Mouse (Mus musculus) midbrain, embryonic 15.5 days (tissue): ENCODE measurements at regions not wholly inside any gene's neighbourhood (a gene's known extent, or its start where the extent isn't known, plus 50 kb on each side); places are given as distances from the start of the nearest gene placed in this dataset.
A peak's percentile ranks its signal among the peaks of the same experiment; 100 is the strongest.

Experiments used
- ATAC-seq: fragments of 200-750 bp; cut with Nextera tagmentation; replicated peaks from 2 replicates; pipeline ENCODE4 v1.8.0; 2017; ENCODE audit warnings: moderate TSS enrichment
- H3K27ac ChIP-seq: fragments of 300-500 bp; sonication (generic); 2 replicates; pipeline ENCODE4 v1.5.1; 2015; ENCODE audit warnings: mild to moderate bottlenecking, inconsistent platforms
- H3K27me3 ChIP-seq: fragments of 300-500 bp; sonication (generic); replicated peaks from 2 replicates; pipeline ENCODE4 v1.6.1; 2015; ENCODE audit warnings: inconsistent platforms
- H3K36me3 ChIP-seq: fragments of 300-500 bp; sonication (generic); replicated peaks from 2 replicates; pipeline ENCODE4 v1.6.1; 2015; ENCODE audit warnings: inconsistent platforms
- H3K4me1 ChIP-seq: fragments of 300-500 bp; sonication (generic); 2 replicates; pipeline ENCODE4 v1.6.1; 2015; ENCODE audit warnings: inconsistent platforms
- H3K4me2 ChIP-seq: fragments of 300-500 bp; sonication (generic); 2 replicates; pipeline ENCODE4 v1.6.1; 2015; ENCODE audit warnings: inconsistent platforms, mild to moderate bottlenecking, moderate library complexity
- H3K4me3 ChIP-seq: fragments of 300-500 bp; sonication (generic); 2 replicates; pipeline ENCODE4 v1.5.1; 2015; ENCODE audit warnings: mild to moderate bottlenecking, inconsistent platforms
- H3K9ac ChIP-seq: fragments of 300-500 bp; sonication (generic); 2 replicates; pipeline ENCODE4 v1.6.1; 2015; ENCODE audit warnings: mild to moderate bottlenecking, inconsistent platforms
- H3K9me3 ChIP-seq: fragments of 300-500 bp; sonication (generic); 2 replicates; pipeline ENCODE4 v1.6.1; 2016; ENCODE audit warnings: inconsistent platforms
- WGBS: fragments of 180-500 bp; shearing (Covaris S2); methylation state at CpG from one replicate; pipeline ENCODE4 v1.1.7; 2015; ENCODE audit warnings: mixed read lengths; 5-methylcytosine and 5-hydroxymethylcytosine counted together

- 82% methylated on average over 11 of the region's 11 CpGs for WGBS
- no peak for ATAC-seq
- no peak overlapping the region for H3K9ac ChIP-seq
- no peaks in the 10 kb centered on the region for H3K4me1 ChIP-seq
- H3K9me3 ChIP-seq: no peaks in the 10 kb centered on the region
- no peaks in the 10 kb centered on the region for H3K36me3 ChIP-seq
- no peak overlapping the region for H3K4me2 ChIP-seq
- H3K27me3 ChIP-seq: no peaks in the 10 kb centered on the region
- H3K4me3 ChIP-seq: no peak overlapping the region
- no peak overlapping the region for H3K27ac ChIP-seq
Measured at GRCm38 (mm10) chr10:120663396-120663795, 187.1 kb upstream of the Hmga2 start.

GRCm38 (mm10) chr10:120660503-120660902, 184.2 kb upstream of the Hmga2 start:
- H3K27me3 ChIP-seq: no peaks in the 10 kb centered on the region
- no peak overlapping the region for H3K4me3 ChIP-seq
- no peak overlapping the region for H3K9ac ChIP-seq
- ATAC-seq: no peak
- no peak overlapping the region for H3K27ac ChIP-seq
- H3K4me2 ChIP-seq: no peak overlapping the region
- H3K9me3 ChIP-seq: no peaks in the 10 kb centered on the region
- WGBS: 41% methylated on average over 6 of the region's 6 CpGs
- H3K4me1 ChIP-seq: no peaks in the 10 kb centered on the region
- no peaks in the 10 kb centered on the region for H3K36me3 ChIP-seq

- Histone ChIP-seq H3K27me3 (no peaks in the 10 kb centered on the region), H3K9ac (no peak overlapping the region), H3K36me3 (no peaks in the 10 kb centered on the region), H3K9me3 (0 out of 2 replicates have a peak, but pooled peaks cover 2% of the 10 kb centered on the region), H3K4me2 (no peak overlapping the region), H3K27ac (no peak overlapping the region), H3K4me3 (no peak overlapping the region), H3K4me1 (no peaks in the 10 kb centered on the region)
- no peak for ATAC-seq
- whole genome bisulfite sequencing: 65% methylated on average over 14 of the region's 14 CpGs
Measured at GRCm38 (mm10) chr10:120655238-120655931, 179.1 kb upstream of the Hmga2 start.

- 89% methylated on average over 6 of the region's 6 CpGs for WGBS
- ATAC-seq: no peak
- Histone ChIP-seq H3K4me1 (no peaks in the 10 kb centered on the region), H3K9me3 (0 out of 2 replicates have a peak, but pooled peaks cover 4% of the 10 kb centered on the region), H3K36me3 (no peaks in the 10 kb centered on the region), H3K27ac (no peak overlapping the region), H3K9ac (no peak overlapping the region), H3K4me3 (no peak overlapping the region), H3K27me3 (no peaks in the 10 kb centered on the region), H3K4me2 (no peak overlapping the region)
Measured at GRCm38 (mm10) chr10:120652525-120653215, 176.4 kb upstream of the Hmga2 start.

- no peak overlapping the region for H3K4me3 ChIP-seq
- peaks cover 6% of the 10 kb centered on the region for H3K4me1 ChIP-seq
- H3K9me3 ChIP-seq: 0 out of 2 replicates have a peak, but pooled peaks cover 4% of the 10 kb centered on the region
- H3K27me3 ChIP-seq: no peaks in the 10 kb centered on the region
- no peak overlapping the region for H3K4me2 ChIP-seq
- no peaks in the 10 kb centered on the region for H3K36me3 ChIP-seq
- ATAC-seq: no peak
- H3K27ac ChIP-seq: no peak overlapping the region
- WGBS: 94% methylated on average over 5 of the region's 5 CpGs
- no peak overlapping the region for H3K9ac ChIP-seq
Measured at GRCm38 (mm10) chr10:120651845-120652244, 175.6 kb upstream of the Hmga2 start.

GRCm38 (mm10) chr10:120650336-120650735, 174.1 kb upstream of the Hmga2 start:
- no peak overlapping the region for H3K27ac ChIP-seq
- 0 out of 2 replicates have a peak, but pooled peaks cover 4% of the 10 kb centered on the region for H3K9me3 ChIP-seq
- H3K27me3 ChIP-seq: no peaks in the 10 kb centered on the region
- WGBS: 94% methylated on average over 9 of the region's 9 CpGs
- ATAC-seq: no peak
- no peak overlapping the region for H3K9ac ChIP-seq
- no peak overlapping the region for H3K4me2 ChIP-seq
- H3K4me1 ChIP-seq: peaks cover 11% of the 10 kb centered on the region
- no peaks in the 10 kb centered on the region for H3K36me3 ChIP-seq
- H3K4me3 ChIP-seq: no peak overlapping the region

- Histone ChIP-seq H3K4me1 (peaks cover 11% of the 10 kb centered on the region), H3K9ac (no peak overlapping the region), H3K27me3 (no peaks in the 10 kb centered on the region), H3K4me2 (no peak overlapping the region), H3K4me3 (no peak overlapping the region), H3K9me3 (0 out of 2 replicates have a peak, but pooled peaks cover 4% of the 10 kb centered on the region), H3K36me3 (no peaks in the 10 kb centered on the region), H3K27ac (no peak overlapping the region)
- no peak for ATAC-seq
- WGBS: 68% methylated on average over 3 of the region's 3 CpGs
Measured at GRCm38 (mm10) chr10:120648741-120649140, 172.5 kb upstream of the Hmga2 start.

GRCm38 (mm10) chr10:120648031-120648430, 171.8 kb upstream of the Hmga2 start:
- no peak overlapping the region for H3K4me3 ChIP-seq
- H3K4me1 ChIP-seq: peaks cover 11% of the 10 kb centered on the region
- no peak overlapping the region for H3K27ac ChIP-seq
- H3K4me2 ChIP-seq: no peak overlapping the region
- 0 out of 2 replicates have a peak, but pooled peaks cover 2% of the 10 kb centered on the region for H3K27me3 ChIP-seq
- no peak overlapping the region for H3K9ac ChIP-seq
- 49% methylated on average over 7 of the region's 7 CpGs for WGBS
- 0 out of 2 replicates have a peak, but pooled peaks cover 4% of the 10 kb centered on the region for H3K9me3 ChIP-seq
- no peaks in the 10 kb centered on the region for H3K36me3 ChIP-seq
- no peak for ATAC-seq

GRCm38 (mm10) chr10:120647323-120647722, 171.1 kb upstream of the Hmga2 start:
- Histone ChIP-seq H3K4me3 (no peak overlapping the region), H3K27me3 (0 out of 2 replicates have a peak, but pooled peaks cover 2% of the 10 kb centered on the region), H3K9ac (peak overlapping the region; percentile 22; the same call in 1 of the 2 replicates), H3K4me1 (peaks cover 11% of the 10 kb centered on the region), H3K36me3 (no peaks in the 10 kb centered on the region), H3K27ac (0 out of 2 replicates have a peak overlapping the region, but pooled peaks have one; percentile 42), H3K9me3 (0 out of 2 replicates have a peak, but pooled peaks cover 4% of the 10 kb centered on the region), H3K4me2 (peak overlapping the region; percentile 45)
- no peak for ATAC-seq
- 55% methylated on average over 3 of the region's 3 CpGs for WGBS

- peak overlapping the region; percentile 22; the same call in 1 of the 2 replicates for H3K9ac ChIP-seq
- H3K4me3 ChIP-seq: 0 out of 2 replicates have a peak overlapping the region, but pooled peaks have one; percentile 13
- peak overlapping the region; percentile 42; the same call in 1 of the 2 replicates for H3K27ac ChIP-seq
- peaks cover 11% of the 10 kb centered on the region for H3K4me1 ChIP-seq
- no peaks in the 10 kb centered on the region for H3K36me3 ChIP-seq
- no peak for ATAC-seq
- peak overlapping the region; percentile 45 for H3K4me2 ChIP-seq
- 2% methylated on average over 14 of the region's 14 CpGs for WGBS
- H3K27me3 ChIP-seq: 0 out of 2 replicates have a peak, but pooled peaks cover 2% of the 10 kb centered on the region
- H3K9me3 ChIP-seq: 0 out of 2 replicates have a peak, but pooled peaks cover 4% of the 10 kb centered on the region
Measured at GRCm38 (mm10) chr10:120646862-120647311, 170.6 kb upstream of the Hmga2 start.

GRCm38 (mm10) chr10:120640847-120641246, 164.6 kb upstream of the Hmga2 start:
- WGBS: 71% methylated on average over 5 of the region's 5 CpGs
- H3K9ac ChIP-seq: no peak overlapping the region
- H3K4me1 ChIP-seq: no peaks in the 10 kb centered on the region
- H3K36me3 ChIP-seq: no peaks in the 10 kb centered on the region
- no peaks in the 10 kb centered on the region for H3K9me3 ChIP-seq
- H3K27me3 ChIP-seq: 0 out of 2 replicates have a peak, but pooled peaks cover 2% of the 10 kb centered on the region
- no peak for ATAC-seq
- H3K4me2 ChIP-seq: no peak overlapping the region
- no peak overlapping the region for H3K4me3 ChIP-seq
- H3K27ac ChIP-seq: no peak overlapping the region

GRCm38 (mm10) chr10:120638316-120638715, 162.0 kb upstream of the Hmga2 start:
- ATAC-seq: no peak

More at GRCm38 (mm10) chr10:120638316-120638715, 162.0 kb upstream of the Hmga2 start:
- Histone ChIP-seq H3K36me3 (no peaks in the 10 kb centered on the region), H3K27me3 (0 out of 2 replicates have a peak, but pooled peaks cover 2% of the 10 kb centered on the region), H3K4me2 (no peak overlapping the region), H3K4me3 (no peak overlapping the region), H3K9me3 (no peaks in the 10 kb centered on the region), H3K9ac (no peak overlapping the region), H3K4me1 (no peaks in the 10 kb centered on the region), H3K27ac (no peak overlapping the region)
- 32% methylated on average over 4 of the region's 4 CpGs for WGBS
